Mouse (Mus musculus) lung, postnatal 0 days (tissue): ENCODE measurements around the gene Tmem235.

Experiments used
- CTCF ChIP-seq: IDR thresholded peaks from 2 replicates; pipeline ENCODE4 v1.5.1; 2016; ENCODE audit warnings: antibody characterized with exemption, mild to moderate bottlenecking
- EP300 ChIP-seq: IDR thresholded peaks from 2 replicates; pipeline ENCODE4 v1.6.1; 2016; ENCODE audit warnings: antibody characterized with exemption, mild to moderate bottlenecking, control low read depth

- TF ChIP-seq CTCF: no peak
- TF ChIP-seq EP300: no peak
Observed at GRCm38 (mm10) chr11:117823411-117823810, 37.1 kb upstream of the Tmem235 start.
